Mouse (Mus musculus) cerebellum, postnatal 14 days (tissue): ENCODE data around the gene Gm11034.

Source experiments
- DNase-seq, 2 experiments: peaks; one replicate each; pipeline ENCODE4 v3.0.0; 2021; ENCODE audit warnings: mixed read lengths in 2 of 2

The Gm11034 gene

GRCm38 (mm10) chr8:72210710-72211109 lies 2.7 kb downstream of the Gm11034 start:
- DNase-seq = no peak

GRCm38 (mm10) chr8:72210222-72210621 lies 3.2 kb downstream of the Gm11034 start:
- no peak for DNase-seq

GRCm38 (mm10) chr8:72208582-72208981 lies 4.9 kb downstream of the Gm11034 start:
- no peak for DNase-seq

GRCm38 (mm10) chr8:72197997-72198396 lies 15.4 kb downstream of the Gm11034 start:
- DNase-seq = no peak

- DNase-seq = no peak
Observed at GRCm38 (mm10) chr8:72192065-72192464, 21.4 kb downstream of the Gm11034 start.

GRCm38 (mm10) chr8:72190215-72190539 lies 23.3 kb downstream of the Gm11034 start:
- no peak for DNase-seq

- no peak for DNase-seq
Observed at GRCm38 (mm10) chr8:72189417-72190214, 23.8 kb downstream of the Gm11034 start, which contains the start of gene Hsh2d. Gene Hsh2d (plus strand): TSS chr8:72189638.

- no peak for DNase-seq
Observed at GRCm38 (mm10) chr8:72187793-72188331, 25.6 kb downstream of the Gm11034 start.

GRCm38 (mm10) chr8:72183554-72184202 lies 29.8 kb downstream of the Gm11034 start:
- DNase-seq = peak; percentile 13 to 33

- DNase-seq = peak; percentile 84 to 92
Observed at GRCm38 (mm10) chr8:72177346-72177925, 36.0 kb downstream of the Gm11034 start.

GRCm38 (mm10) chr8:72169681-72170249 lies 43.7 kb downstream of the Gm11034 start:
- no peak for DNase-seq

- no peak for DNase-seq
Observed at GRCm38 (mm10) chr8:72169098-72169668, 44.3 kb downstream of the Gm11034 start.
